Mouse (Mus musculus) bone marrow, adult 2 months (tissue): ENCODE measurements around the gene Olfr629.

Experiments
- CTCF ChIP-seq: fragments of 200-500 bp; IDR thresholded peaks from 2 replicates; pipeline ENCODE4 v1.5.1; 2011; ENCODE audit warnings: low read length, control low read depth; ENCODE audit not compliant: control insufficient read depth, insufficient read depth
- POLR2A ChIP-seq: fragments of 200-500 bp; IDR thresholded peaks from 2 replicates; pipeline ENCODE4 v1.6.1; 2011; ENCODE audit warnings: low read depth, mild to moderate bottlenecking, control low read depth, low read length, borderline replicate concordance; ENCODE audit not compliant: control insufficient read depth

GRCm38 (mm10) chr7:103744843-103745242 lies at the start of gene Olfr629:
- TF ChIP-seq CTCF (no peak), POLR2A (no peak)
